Mouse (Mus musculus) mouse trophoblast stem cell (cell line): Measurements from ENCODE around the gene Epb41l3.

Experiments
- in situ Hi-C, 2 experiments: fragments of 300-500 bp; cut with MseI, MboI; formaldehyde crosslinking; loops; 2 replicates in 1 of 2; 3 replicates in 1 of 2; pipeline ENCODE4 v1.15.1; 2025

Epb41l3 gene

DNA sequence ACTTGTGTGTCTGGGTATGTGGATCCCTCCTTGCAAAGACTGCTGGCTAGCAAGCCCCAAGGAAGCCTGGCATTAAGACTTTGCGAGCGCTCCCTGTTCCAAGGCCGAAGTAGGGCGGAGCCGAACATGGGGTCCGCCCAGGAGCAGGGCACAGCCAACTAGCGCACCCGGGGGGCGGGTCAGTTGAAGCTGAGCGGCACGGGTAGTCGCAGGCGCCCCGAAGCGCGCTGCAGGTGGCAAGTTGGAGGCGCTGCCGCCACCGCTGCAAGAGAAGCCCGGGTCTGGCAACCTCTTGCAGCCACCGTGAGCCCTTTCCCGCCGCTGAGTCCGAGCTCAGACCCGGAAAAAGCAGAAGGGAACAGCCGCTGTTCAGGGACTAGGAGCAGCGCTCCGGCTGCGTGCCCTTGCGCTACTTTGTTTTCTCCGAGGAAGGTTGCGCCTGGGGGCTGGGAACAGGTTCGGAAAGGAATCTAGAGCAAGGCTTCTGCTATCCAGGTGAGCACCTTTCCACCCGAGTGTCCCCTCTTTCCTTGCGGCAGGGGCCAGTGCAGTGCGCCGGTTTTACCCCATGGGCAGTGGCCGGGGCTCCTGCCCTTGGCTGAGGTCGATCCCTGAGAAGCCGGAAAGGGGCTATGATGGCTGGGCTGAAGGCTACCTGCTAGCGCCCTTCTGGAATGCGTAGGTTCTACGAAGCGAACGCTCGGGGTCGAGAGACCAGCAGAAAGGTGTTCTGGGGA is at the start of gene Epb41l3:
Gene Epb41l3, plus strand, starts transcription at position 183 of the 737 bp plus-strand sequence.
- in situ Hi-C loops: no loop called here

DNA sequence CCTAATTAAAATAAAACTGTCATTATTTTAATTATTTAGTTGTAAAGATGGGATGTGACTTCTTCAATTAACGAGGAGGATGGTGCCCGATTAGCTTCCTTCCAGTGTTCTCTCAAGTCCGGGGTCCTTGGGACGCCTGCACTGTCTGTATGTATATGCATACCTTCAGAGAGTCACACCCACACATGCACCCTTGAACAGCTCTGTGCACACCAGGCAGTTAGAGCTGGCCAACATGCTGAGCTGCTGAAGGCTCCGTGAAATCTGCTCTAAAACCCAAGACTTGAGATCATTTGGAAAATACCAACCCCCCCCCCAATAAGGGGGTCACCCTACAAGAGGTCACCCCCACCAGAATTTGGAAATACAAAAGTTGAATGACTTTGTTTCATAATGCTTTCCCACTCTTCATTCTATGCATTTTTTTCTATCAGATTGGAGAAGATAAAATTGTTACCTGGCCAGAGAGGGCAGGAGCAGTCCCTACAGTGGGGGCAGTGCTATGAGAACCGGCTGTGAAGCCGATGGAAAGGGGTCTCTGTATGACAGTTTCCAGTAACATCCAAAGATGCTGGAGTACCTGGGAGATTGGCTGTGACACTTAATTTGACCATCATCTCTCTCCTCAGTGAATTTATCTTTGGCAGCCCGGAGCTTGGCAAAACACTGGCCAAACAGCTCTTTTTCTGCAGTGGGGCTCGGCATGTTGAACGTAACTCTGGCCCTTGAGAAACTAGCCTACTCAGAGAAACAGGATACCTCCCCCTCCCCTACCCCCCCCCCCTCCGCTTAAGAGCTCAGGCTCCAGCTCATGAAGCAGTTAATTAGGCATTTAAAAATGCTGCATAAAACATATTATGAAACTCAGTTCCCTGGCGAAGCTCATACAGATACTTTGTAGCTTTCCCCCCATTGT is 36.5 kb upstream of the Epb41l3 start:
- in situ Hi-C loops: no loop called here

DNA sequence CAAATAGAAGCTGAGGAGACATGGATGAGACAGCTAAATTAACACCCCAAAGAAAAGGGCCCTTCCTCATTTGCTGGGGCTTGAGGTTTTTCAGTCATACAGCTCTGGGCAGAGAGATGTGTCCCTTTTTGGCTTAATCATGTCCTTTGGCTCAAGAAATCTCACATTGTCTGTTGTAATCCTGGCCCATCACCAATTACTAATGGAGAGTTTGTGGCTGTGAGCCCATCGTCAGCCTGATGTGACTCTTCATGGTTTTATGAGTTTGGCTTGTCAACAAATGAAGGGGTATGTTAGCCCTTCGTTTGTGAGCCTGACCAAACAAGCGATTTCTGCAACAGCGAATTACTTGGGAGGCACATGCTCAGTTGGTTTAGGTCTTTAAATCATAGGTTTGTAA is 34.0 kb upstream of the Epb41l3 start:
- in situ Hi-C loops: no loop called here

DNA sequence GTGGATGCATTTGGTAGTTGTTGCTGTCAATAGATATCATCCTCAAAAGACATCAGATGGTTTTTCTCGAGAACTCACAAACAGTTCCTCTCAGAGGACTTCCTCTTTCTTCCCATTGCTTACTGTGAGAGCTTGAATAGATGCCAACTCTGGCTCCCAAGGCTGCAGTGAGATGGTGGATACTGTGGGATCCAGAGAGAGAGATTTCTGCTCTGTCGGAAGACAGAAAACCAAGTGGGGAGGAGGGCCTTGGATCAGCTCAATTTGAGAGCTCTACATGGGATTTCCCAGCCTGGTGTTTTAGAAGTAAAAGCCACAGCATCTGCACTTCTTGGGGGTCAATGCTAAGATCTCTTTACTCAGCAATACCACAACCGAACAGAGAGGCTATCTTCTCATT is 26.7 kb upstream of the Epb41l3 start:
- in situ Hi-C loops: no loop called here

DNA sequence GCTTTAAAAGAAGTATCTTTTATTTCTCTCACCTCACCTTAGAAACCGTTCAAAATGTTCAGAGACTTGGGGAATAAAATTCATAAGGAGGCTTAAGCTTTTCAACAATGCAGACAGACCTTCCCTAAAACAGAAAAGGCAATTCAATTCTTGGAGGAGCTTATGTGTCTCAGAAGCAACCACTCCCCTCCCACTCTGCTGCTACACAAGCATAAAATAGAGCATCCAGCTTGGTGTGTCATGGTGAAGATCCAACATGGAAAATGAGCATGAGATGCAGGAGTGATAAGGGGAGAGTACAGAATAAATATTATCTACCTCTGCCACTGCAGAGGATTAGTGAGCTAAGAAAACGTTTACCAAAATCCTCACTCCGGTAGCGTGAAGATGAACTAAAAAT is 21.5 kb upstream of the Epb41l3 start:
- in situ Hi-C loops: no loop called here

DNA sequence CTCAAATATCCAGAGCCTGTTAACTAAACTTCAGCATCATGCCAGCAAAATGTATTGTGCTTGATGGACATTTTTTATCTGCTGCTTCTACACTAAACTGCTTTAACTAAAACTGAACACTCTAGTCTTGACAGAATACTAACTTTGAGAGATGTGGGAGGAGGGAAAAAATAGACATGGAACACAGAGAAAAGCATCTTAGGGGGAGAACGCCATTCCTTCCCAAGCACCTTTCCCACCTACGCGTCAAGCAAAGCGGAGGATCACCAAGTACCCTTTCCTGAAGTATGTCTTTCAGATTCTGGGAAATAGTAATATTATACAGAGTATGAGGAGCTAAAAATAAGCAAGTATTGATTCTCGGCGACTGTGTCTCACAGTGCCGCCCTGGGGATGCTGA is 15.7 kb upstream of the Epb41l3 start:
- in situ Hi-C loops: no loop called here

DNA sequence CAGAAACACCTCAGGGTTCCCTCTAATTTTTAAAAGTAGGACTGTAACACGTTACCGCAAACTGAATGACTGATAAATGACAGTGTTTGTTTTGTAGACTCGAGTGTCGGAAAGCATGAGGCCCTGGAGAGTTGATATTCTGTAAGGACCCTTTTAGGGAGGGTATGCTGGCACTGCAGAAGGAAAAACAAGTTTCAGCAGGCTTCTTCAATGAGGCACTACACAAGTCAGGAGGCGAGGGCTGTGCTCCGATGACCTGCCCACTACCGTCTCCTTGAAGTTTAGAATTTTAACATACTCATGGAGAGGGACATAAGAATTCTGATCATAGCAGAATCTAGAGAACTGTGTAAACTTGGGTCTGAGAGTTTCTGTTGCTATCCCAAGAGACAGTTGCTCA is 15.1 kb upstream of the Epb41l3 start:
- in situ Hi-C loops: no loop called here

DNA sequence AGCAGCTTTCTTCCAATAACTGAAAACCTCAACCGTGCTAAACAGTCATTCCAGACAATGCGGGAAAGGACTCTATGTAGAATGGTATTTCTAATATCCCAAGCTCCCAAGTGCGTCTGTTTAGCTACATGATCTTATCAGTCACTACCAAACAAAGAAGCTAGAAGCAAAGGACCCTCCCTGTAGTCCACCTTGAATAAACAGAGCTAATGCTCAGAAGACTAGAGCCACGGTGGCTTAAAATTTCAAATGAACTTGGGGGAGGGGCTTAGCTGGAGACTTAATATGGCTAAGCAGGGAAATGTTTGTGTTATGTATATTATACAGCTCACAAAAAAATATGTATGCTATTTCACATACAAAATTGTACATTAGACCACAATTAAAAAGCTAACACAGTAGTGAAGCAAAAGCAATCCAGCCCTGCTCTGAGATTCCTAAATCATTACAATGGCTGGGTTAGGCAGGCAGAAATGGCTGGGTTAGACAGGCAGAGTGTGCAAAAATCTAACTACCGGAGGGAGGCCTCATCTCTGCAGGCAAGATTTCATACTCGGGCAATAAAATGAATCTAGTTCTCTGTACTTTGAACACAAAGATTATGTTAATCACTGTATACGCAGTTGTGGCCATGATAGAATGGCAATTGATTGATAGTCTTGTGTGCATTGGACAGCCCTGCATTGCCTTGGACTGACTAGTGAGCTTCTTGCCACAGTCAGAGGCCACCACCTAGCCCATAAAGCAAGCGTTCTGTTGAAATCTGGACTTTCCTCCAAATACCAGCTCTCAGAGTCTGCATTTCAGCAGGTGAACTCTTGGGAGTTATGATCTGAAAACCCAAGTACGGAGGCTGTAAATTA is 13.4 kb upstream of the Epb41l3 start:
- in situ Hi-C loops: no loop called here

DNA sequence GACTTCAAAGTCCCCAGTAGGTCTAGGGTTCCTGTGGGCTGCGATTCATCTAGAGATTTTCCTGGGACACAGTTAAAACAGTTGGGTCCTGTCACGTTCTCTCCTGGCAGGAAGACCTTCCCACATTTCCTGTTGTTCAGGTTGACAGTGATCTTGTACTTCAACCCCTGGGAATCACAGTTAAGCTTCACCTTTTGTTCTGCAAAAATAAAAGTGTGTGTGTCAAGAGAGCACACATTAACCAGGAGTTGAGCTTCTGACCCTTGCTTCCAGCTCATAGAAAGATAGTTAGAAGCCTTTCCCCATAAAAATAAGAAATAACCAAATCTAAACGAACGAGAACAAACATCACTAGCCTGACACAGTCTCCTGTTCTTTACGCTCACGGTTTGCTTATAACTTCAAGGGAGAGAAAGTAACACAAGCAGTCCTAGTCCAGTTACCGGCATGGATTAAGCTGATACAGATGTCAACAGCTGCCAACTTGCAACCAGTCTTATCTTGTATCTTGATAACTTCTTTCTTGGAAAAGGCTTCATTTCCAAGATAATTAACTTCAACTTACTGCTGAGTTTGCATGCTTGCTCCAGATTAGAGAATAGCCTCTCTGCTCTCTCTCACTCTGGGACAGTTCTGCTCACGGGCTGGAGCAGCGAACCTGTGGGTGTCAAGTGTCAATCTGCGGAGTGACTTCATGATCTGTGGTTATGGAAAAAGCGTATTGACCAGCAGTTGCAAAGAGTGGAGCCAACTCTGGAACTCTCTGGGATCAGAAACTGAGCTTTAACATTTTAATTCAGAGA is 7.3 kb upstream of the Epb41l3 start:
- in situ Hi-C loops: no loop called here

DNA sequence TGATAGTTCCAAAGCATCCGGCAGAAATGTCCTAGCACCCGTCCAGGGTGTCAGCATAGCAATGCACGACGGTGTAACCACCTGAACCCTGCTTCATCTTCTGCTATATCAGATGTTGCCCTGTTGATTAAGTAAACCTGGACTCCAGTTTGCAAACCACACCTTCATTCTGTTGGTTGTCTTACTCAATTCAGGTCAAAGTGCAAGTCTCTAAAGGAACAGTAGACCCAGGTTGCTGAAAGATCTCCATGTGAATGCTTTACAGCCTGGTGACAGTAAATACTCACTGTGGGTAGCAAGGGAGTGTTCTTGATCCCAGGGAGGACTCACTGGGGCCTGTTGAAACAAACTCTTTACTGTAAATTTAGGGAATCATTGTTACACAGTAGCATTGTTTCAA is 1.4 kb upstream of the Epb41l3 start:
- in situ Hi-C loops: no loop called here

DNA sequence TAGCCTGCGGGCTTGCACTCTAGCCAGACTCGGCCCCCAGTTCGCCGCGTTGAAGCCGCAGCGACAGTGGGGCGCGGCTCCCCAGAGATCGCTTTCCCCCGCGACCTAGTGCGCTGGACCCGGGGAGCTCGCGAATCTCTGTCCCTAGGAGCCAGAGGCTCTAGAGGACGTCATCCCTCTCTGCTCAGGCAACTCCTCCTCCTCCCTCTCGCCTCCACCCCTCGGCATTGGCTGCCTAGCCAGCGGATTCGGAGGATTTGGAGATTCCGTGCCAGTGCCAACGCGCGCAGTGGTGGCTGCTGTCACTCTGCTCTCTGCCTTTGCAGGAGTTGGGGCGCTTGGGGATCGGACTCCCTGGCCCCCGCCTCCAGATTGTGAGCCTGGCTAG is 749 bp downstream of the Epb41l3 start:
- in situ Hi-C loops: no loop called here

DNA sequence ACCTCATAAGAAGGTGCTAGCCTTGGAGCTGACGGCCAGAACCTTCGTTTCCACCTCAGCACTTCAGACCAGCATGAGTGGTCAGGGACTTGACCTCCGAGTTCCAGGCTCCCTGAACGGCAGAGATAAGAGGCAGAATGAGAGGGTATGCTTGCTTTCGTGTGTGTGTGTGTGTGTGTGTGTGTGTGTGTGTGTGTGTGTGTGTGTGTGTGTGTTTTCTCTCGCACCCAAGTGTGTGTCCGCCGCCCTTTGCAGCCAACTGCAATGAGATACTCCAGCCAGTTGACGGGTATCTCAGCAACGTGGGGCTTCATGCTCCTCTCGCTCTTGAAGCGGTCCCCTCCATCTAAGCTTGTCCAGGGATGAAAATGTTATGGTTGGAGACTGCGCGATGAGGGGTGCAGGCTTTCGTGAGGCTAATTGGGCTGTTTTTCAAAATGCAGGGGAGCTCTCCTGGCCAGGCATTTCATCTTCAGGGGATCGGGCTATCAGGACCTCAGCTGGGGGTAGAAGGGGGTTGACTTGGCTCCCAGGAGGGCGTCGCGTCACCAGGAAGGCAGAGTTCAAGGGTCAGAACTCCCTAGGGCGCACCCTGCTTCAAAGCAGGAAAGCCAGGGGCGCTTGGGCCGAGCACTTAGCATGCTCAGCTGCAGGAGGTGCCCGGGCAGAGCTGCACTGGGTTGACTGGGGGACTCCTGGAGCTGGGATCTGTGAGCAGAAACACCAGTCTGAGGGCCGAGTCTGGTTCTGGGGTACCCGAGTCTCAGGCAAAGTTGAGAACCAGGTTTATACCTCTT is 1.5 kb downstream of the Epb41l3 start:
- in situ Hi-C loops: no loop called here

DNA sequence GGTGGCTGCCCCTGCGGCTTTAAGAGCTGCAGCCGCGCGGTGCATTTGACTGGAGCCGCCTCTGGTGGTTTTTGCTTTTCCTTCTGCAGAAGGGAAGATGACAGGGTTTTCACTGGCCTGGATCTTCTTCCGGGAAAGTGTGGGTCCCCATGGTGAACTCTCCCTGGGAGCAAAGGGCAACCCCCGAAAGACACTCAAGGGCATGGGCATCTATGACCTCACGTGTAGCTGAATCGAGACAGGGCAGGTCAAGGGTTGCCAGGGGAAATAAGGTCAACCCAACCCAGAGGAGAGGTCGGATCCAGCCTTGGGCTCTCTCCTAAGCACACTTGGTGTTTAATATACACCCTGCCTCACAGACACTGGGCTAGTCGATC is 2.0 kb downstream of the Epb41l3 start:
- in situ Hi-C loops: no loop called here

DNA sequence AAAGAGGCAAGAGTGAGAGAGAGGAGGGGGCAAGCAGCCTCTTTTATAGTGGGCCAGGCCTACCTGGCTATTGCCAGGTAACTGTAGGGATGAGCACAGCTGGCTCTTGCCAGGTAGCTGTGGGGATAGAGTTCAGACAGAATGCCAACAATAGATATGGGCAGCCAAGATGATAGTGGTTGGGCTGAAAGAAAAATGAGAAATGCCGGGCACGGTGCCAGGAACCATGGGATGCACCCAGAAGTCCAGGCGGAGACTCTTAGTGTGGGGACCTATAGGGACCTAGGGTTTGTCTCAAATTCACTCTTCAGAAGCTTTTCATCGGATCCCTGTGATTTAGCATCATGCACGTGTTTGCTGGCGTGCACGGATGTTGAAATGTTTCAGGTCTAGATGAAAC is 6.8 kb downstream of the Epb41l3 start:
- in situ Hi-C loops: no loop called here

DNA sequence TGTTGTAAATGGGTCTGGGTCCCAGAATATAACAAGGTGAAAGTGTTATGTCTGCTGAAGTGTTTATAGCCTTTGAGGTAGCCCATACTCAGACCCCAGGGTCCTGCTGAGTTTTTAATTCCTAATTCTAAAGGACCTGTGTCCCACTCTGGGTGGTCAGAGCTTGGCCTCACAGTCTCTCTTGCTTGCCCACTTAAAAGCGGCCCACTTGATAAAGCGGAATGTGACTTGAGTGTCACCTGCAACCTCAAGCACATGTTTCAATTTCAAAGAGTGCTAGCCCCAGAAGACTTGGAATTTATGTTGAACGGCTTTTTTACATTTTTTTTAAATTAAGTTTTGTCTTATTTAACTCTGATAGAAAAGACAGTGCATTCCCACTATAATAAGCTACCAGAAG is 16.1 kb downstream of the Epb41l3 start:
- in situ Hi-C loops: no loop called here

DNA sequence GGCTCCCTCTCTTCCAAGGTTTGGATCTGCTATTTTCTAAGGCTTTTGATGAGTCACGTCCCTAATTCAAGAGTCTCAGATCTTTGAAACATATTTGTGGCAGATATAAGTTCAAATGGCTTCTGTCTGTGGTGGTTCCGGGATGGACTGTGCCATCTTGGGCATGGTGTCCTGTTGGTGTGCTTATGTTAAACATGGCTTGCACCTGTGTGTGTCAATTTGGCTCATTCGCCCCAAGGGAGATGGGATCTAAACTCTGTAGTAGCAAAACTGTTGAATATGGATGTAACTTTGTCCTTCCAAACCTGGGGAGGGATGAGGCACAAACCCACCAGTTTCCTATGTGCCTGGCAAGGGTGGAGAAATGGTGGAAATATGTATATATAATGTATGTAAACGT is 21.6 kb downstream of the Epb41l3 start:
- in situ Hi-C loops: no loop called here

DNA sequence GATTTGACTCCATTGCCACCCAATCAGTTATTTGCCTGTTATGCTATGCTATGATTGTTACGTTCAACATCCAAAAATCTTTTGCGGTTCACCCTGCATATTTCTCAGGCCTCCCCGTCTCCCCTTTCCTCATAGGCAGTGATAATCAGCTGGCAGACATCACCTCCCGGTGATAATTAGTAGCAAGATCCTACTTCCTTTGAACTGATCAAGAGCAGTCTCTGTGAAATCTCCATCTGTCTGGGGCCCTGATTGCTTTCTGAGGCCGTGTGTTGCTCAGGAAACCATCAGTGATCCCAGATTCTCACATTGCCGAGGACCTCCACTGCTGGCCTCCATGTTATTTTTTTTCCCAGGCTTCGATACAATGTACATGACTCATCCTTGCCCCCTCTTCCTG is 22.5 kb downstream of the Epb41l3 start:
- in situ Hi-C loops: no loop called here

DNA sequence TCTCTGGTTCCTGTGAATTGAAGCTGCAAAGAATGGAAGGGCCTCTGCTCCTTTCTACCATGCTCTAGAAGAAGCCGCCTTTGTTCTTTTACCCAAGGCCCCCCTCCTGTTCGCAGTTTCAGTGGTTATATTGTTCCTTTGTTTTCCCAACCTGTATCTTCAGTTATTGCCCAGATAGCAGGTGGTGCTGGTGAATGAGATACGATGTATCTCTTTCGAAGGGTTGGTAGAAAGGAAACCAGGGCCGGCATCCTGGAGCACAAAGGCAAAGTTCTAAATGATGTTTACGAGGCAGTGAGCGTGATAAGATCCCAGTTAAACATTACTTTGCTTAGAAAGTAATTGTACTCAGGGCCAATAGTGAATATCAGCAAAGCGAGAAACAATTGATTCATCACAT is 27.8 kb downstream of the Epb41l3 start:
- in situ Hi-C loops: loop anchor here in 1 of 2 experiments (10.0 to 25.0 kb wide), 2 partner anchors 229 to 916 kb away; no protein-coding TSS in a partner anchor

DNA sequence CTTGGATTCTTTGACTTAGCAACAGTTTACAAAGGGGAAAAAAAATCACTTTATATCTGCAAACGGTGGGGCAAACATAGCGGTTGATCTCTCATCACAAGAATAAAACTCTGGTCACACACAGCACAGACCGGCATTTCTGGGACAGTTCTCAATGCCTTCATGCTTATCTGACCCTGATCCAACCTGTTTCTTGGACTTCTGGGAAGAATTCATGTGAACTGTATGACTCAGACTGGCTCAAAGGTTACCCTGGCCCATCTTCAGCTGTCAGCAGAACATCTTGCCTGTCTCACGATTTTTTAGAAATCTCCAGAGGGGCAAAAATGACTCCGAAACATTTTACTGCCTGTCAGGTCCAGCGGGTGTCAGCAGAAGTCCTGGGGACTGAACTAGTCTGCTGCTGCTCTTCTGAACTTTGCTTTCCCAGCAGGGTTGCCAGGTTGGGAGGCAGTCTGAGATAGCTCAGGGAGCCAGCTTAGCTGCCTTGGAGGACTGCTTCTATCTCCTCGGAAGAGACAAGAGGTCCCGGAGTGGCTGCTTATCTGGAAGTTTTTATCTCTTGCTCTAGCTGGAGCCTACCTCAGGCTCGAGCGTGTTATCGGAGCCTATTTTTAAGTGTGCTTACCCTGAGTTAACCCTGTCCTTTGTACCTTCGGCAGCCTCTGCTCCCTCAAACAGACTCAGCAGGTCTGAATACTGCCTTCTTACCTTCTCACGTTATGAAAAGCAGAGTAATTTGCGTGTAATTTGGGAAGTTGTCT is 29.7 kb downstream of the Epb41l3 start:
- in situ Hi-C loops: loop anchor here (5.0 to 25.0 kb wide), 3 partner anchors 223 to 918 kb away; no protein-coding TSS in a partner anchor
